Mouse (Mus musculus): ENCODE results near the gene Zfp652. TPM values are rescaled to one million over a fixed set of nuclear protein-coding genes. Genes with fewer than 3 reads are reported as not detected.

The Zfp652 gene
- polyA plus RNA-seq, 1 experiment from 2014 or later, result 12.8 TPM

GRCm38 (mm10) chr11:95825625-95826024, 113.2 kb downstream of the Zfp652 start:
- Histone ChIP-seq H3K4me1 (ENCODE audit: control insufficient read depth, insufficient read depth, low read length) (0 out of 2 replicates have a peak, but pooled peaks cover 4% of the 10 kb centered on the region), H3K36me3 (replicated peaks; ENCODE audit: control insufficient read depth, insufficient read depth, low read depth, low read length) (no peaks in the 10 kb centered on the region), H3K27ac (replicated peaks; ENCODE audit: low read depth, low read length) (no peak overlapping the region), H3K9ac (replicated peaks; ENCODE audit: low read length) (no peak overlapping the region), H3K9me3 (replicated peaks; ENCODE audit: control insufficient read depth, low read length) (no peaks in the 10 kb centered on the region), H3K27me3 (ENCODE audit: control insufficient read depth, insufficient read depth, low read length) (peaks cover 38% of the 10 kb centered on the region), H3K4me3 (ENCODE audit: low read depth, low read length) (no peak overlapping the region), H3K4me2 (ENCODE audit: low read depth, low read length) (no peak overlapping the region)
- WGBS, result 52% methylated on average over 3 of the region's 3 CpGs
- no peak for ATAC-seq (replicated peaks; ENCODE audit: insufficient number of reproducible peaks, low FRiP score, low TSS enrichment, low read depth)
- DNase-seq (ENCODE audit: low spot score), result no peak

- DNase-seq (ENCODE audit: low spot score) (no peak), ATAC-seq (replicated peaks; ENCODE audit: insufficient number of reproducible peaks, low FRiP score, low TSS enrichment, low read depth) (no peak)
- H3K9ac ChIP-seq (replicated peaks; ENCODE audit: low read length), result no peak overlapping the region
- H3K27me3 ChIP-seq (ENCODE audit: control insufficient read depth, insufficient read depth, low read length), result peaks cover 47% of the 10 kb centered on the region
- H3K4me2 ChIP-seq (ENCODE audit: low read depth, low read length), result no peak overlapping the region
- H3K4me1 ChIP-seq (ENCODE audit: control insufficient read depth, insufficient read depth, low read length), result peaks cover 9% of the 10 kb centered on the region; the same call in 1 of the 2 replicates
- no peaks in the 10 kb centered on the region for H3K9me3 ChIP-seq (replicated peaks; ENCODE audit: control insufficient read depth, low read length)
- 59% methylated on average over 6 of the region's 6 CpGs for WGBS
- H3K27ac ChIP-seq (replicated peaks; ENCODE audit: low read depth, low read length), result no peak overlapping the region
- H3K36me3 ChIP-seq (replicated peaks; ENCODE audit: control insufficient read depth, insufficient read depth, low read depth, low read length), result no peaks in the 10 kb centered on the region
- H3K4me3 ChIP-seq (ENCODE audit: low read depth, low read length), result no peak overlapping the region
These were observed 114.1 kb downstream of the Zfp652 start for GRCm38 (mm10) chr11:95826317-95827167.

GRCm38 (mm10) chr11:95827168-95827447, 114.6 kb downstream of the Zfp652 start:
- Histone ChIP-seq H3K27ac (replicated peaks; ENCODE audit: low read depth, low read length) (no peak overlapping the region), H3K4me1 (ENCODE audit: control insufficient read depth, insufficient read depth, low read length) (peaks cover 9% of the 10 kb centered on the region; the same call in 1 of the 2 replicates), H3K4me3 (ENCODE audit: low read depth, low read length) (no peak overlapping the region), H3K9me3 (replicated peaks; ENCODE audit: control insufficient read depth, low read length) (no peaks in the 10 kb centered on the region), H3K27me3 (ENCODE audit: control insufficient read depth, insufficient read depth, low read length) (peaks cover 53% of the 10 kb centered on the region), H3K9ac (replicated peaks; ENCODE audit: low read length) (no peak overlapping the region), H3K4me2 (ENCODE audit: low read depth, low read length) (no peak overlapping the region), H3K36me3 (replicated peaks; ENCODE audit: control insufficient read depth, insufficient read depth, low read depth, low read length) (no peaks in the 10 kb centered on the region)
- no peak for DNase-seq (ENCODE audit: low spot score)
- 38% methylated on average over 3 of the region's 3 CpGs for WGBS
- ATAC-seq (replicated peaks; ENCODE audit: insufficient number of reproducible peaks, low FRiP score, low TSS enrichment, low read depth), result no peak

- H3K9me3 ChIP-seq (replicated peaks; ENCODE audit: control insufficient read depth, low read length), result no peaks in the 10 kb centered on the region
- DNase-seq (ENCODE audit: low spot score), result peak; percentile 82
- H3K4me3 ChIP-seq (ENCODE audit: low read depth, low read length), result no peak overlapping the region
- no peak overlapping the region for H3K4me2 ChIP-seq (ENCODE audit: low read depth, low read length)
- H3K27me3 ChIP-seq (ENCODE audit: control insufficient read depth, insufficient read depth, low read length), result peaks cover 57% of the 10 kb centered on the region
- WGBS, result 16% methylated on average over 3 of the region's 3 CpGs
- no peaks in the 10 kb centered on the region for H3K36me3 ChIP-seq (replicated peaks; ENCODE audit: control insufficient read depth, insufficient read depth, low read depth, low read length)
- H3K27ac ChIP-seq (replicated peaks; ENCODE audit: low read depth, low read length), result no peak overlapping the region
- no peak overlapping the region for H3K9ac ChIP-seq (replicated peaks; ENCODE audit: low read length)
- no peak for ATAC-seq (replicated peaks; ENCODE audit: insufficient number of reproducible peaks, low FRiP score, low TSS enrichment, low read depth)
- peaks cover 9% of the 10 kb centered on the region; the same call in 1 of the 2 replicates for H3K4me1 ChIP-seq (ENCODE audit: control insufficient read depth, insufficient read depth, low read length)
These were observed 115.1 kb downstream of the Zfp652 start for GRCm38 (mm10) chr11:95827464-95828085.

DNA sequence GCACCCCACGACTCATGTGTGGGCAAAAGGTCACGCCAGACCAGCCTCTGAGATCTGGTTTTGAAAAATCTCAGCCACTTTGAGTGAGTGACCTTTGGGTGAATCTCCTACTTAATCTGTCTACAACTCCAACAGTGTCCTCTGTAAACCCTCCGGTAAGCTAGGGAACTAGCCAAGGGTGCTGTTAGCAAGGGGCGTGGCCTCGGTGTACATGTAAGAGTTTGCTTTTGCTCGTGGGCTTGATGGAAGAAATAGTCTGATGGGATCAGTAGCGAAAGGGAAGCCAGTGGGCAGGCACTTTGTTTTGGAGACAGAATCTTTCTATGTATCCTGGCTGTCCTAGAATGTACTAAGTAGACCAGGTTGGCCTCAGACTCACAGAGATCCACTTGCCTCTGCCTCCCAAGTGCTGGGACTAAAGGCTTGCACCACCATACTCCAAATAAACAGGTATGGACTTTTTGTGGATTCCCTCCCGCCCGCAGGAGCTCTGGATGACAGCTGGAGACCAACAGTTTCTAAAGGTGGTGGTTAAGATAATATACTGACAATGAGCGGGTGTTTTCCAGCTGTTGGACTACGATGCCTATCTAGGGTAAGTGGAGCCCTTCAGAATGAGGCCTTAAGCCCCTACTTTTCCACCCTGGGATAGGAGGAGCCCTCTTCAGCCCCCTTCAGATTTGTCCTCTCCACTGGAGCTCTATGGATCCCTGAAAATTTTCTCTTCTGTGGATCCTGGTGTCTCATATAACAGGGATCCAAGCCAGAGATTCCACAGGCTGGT, 115.9 kb downstream of the Zfp652 start:
- Histone ChIP-seq H3K27ac (replicated peaks; ENCODE audit: low read depth, low read length) (no peak overlapping the region), H3K4me3 (ENCODE audit: low read depth, low read length) (no peak overlapping the region), H3K36me3 (replicated peaks; ENCODE audit: control insufficient read depth, insufficient read depth, low read depth, low read length) (no peaks in the 10 kb centered on the region), H3K9ac (replicated peaks; ENCODE audit: low read length) (no peak overlapping the region), H3K4me2 (ENCODE audit: low read depth, low read length) (no peak overlapping the region), H3K9me3 (replicated peaks; ENCODE audit: control insufficient read depth, low read length) (no peaks in the 10 kb centered on the region), H3K4me1 (ENCODE audit: control insufficient read depth, insufficient read depth, low read length) (peaks cover 9% of the 10 kb centered on the region; the same call in 1 of the 2 replicates), H3K27me3 (ENCODE audit: control insufficient read depth, insufficient read depth, low read length) (peaks cover 62% of the 10 kb centered on the region)
- WGBS, result 79% methylated on average over 11 of the region's 11 CpGs
- ATAC-seq (replicated peaks; ENCODE audit: insufficient number of reproducible peaks, low FRiP score, low TSS enrichment, low read depth) (no peak), DNase-seq (ENCODE audit: low spot score) (no peak)

DNA sequence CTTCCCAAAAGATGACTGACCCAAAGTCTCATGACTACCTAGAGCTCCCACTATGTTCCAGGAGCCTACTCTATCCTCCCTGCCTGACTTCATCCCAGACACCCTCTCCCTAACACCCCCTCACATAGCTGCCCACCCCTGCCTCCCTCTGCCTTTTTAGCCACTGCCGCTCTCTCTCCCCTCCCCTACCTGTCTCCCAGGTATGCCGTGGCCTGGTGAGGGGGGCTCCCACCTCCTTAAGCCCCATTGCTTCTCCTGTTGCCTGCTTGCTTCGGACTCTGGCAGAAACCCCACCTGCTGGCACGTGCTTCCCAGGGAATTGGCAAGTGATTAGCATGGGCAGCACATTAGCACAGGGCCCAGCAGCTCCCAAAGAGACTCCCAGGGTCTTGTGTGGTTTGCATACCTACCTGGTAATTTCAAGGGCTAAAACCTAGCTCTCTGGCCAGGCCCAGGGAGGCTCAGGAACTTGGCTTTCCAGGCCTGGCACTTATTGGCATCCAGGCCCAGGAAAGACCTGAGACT, 117.1 kb downstream of the Zfp652 start:
- Histone ChIP-seq H3K9ac (replicated peaks; ENCODE audit: low read length) (no peak overlapping the region), H3K4me1 (ENCODE audit: control insufficient read depth, insufficient read depth, low read length) (peaks cover 12% of the 10 kb centered on the region), H3K4me2 (ENCODE audit: low read depth, low read length) (no peak overlapping the region), H3K4me3 (ENCODE audit: low read depth, low read length) (no peak overlapping the region), H3K27ac (replicated peaks; ENCODE audit: low read depth, low read length) (no peak overlapping the region), H3K27me3 (ENCODE audit: control insufficient read depth, insufficient read depth, low read length) (peaks cover 73% of the 10 kb centered on the region), H3K36me3 (replicated peaks; ENCODE audit: control insufficient read depth, insufficient read depth, low read depth, low read length) (no peaks in the 10 kb centered on the region), H3K9me3 (replicated peaks; ENCODE audit: control insufficient read depth, low read length) (no peaks in the 10 kb centered on the region)
- no peak for ATAC-seq (replicated peaks; ENCODE audit: insufficient number of reproducible peaks, low FRiP score, low TSS enrichment, low read depth)
- 22% methylated on average over 4 of the region's 4 CpGs for WGBS
- no peak for DNase-seq (ENCODE audit: low spot score)

DNA sequence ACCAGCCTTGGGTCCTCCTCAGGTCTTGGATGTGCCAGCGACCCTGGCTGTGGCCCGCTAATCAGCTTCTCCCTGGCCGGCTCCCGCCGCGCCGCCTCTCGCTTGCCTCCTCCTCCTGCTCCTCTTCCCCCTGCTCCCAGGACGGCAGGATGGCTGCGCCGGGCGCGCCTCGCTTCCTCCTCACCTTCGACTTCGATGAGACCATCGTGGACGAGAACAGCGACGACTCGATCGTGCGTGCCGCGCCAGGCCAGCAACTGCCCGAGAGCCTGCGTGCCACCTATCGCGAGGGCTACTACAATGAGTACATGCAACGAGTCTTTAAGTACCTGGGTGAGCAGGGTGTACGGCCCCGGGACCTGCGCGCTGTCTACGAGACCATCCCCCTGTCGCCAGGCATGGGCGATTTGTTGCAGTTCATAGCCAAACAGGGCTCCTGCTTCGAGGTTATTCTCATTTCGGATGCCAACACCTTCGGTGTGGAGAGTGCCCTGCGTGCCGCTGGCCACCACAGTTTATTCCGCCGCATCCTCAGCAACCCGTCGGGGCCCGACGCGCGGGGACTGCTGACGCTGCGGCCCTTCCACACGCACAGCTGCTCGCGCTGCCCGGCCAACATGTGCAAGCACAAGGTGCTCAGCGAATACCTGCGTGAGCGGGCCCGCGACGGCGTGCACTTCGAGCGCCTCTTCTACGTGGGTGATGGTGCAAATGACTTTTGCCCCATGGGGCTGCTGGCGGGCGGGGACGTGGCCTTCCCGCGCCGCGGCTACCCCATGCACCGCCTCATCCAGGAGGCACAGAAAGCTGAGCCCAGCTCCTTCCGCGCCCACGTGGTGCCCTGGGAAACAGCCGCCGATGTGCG, 118.2 kb downstream of the Zfp652 start:
- Histone ChIP-seq H3K4me3 (ENCODE audit: low read depth, low read length) (peak overlapping the region; percentile 27), H3K36me3 (replicated peaks; ENCODE audit: control insufficient read depth, insufficient read depth, low read depth, low read length) (no peaks in the 10 kb centered on the region), H3K9me3 (replicated peaks; ENCODE audit: control insufficient read depth, low read length) (no peaks in the 10 kb centered on the region), H3K4me2 (ENCODE audit: low read depth, low read length) (peak overlapping the region; percentile 29), H3K27ac (replicated peaks; ENCODE audit: low read depth, low read length) (no peak overlapping the region), H3K27me3 (ENCODE audit: control insufficient read depth, insufficient read depth, low read length) (peaks cover 75% of the 10 kb centered on the region), H3K9ac (replicated peaks; ENCODE audit: low read length) (peak overlapping the region; percentile 13; the same call in 1 of the 2 replicates), H3K4me1 (ENCODE audit: control insufficient read depth, insufficient read depth, low read length) (peaks cover 12% of the 10 kb centered on the region)
- 2% methylated on average over 80 of the region's 80 CpGs for WGBS
- ATAC-seq (replicated peaks; ENCODE audit: insufficient number of reproducible peaks, low FRiP score, low TSS enrichment, low read depth) (no peak), DNase-seq (ENCODE audit: low spot score) (peak; percentile 24)
